Mouse (Mus musculus) T-helper 17 cell (primary cell): ENCODE results near the gene Arid5b.

ENCODE experiments used
- in situ Hi-C, 2 experiments: fragments of 300-600 bp; cut with MboI, MseI; formaldehyde crosslinking; loops; 1 replicate in 1 of 2; 2 replicates in 1 of 2; pipeline ENCODE4 v1.15.1; 2025; ENCODE audit warnings: high pct_unique_total_duplicates in 2 of 2

Arid5b gene

DNA sequence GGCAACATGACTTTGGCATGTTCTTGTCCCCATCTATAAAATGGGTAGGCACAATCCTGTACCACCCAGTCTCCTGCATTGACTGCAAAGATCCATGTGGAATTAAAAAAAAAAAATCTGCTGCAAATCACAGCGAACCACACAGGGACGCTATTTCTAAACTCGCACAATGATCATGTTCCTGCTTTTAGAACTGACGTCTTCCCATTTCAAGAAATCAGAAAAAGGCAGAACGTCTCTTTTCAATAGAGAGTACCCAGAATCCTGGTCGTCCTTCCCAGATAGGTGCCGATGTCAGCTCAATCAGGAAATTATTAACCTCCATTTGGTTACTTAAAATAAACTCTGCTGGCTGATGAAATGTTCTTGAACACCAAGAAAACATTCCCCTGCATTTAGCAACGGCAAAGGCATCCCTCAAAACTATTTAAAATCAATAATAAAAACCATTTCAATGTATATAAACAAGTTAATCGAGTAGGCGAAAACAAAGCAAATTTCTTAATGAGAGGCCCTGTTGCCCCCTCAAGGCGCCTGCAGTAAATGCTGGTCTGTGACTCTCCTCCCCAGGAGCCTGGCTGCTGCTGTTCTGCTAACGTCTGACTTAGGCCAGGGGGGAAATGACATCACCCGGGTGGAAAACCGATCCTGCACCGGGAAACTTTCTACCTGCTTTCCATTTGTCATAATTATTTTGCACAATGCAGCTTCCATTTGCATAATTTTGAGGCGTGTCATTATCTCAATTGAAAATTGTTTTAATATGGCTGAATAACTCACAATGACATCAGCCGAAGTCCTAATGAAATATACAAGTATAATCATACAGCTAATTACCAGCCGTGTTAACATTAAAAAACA is 3.4 kb downstream of the Arid5b start:
- in situ Hi-C loops: loop anchor here in 1 of 2 experiments (5.0 to 10.0 kb wide), 2 partner anchors 43 to 630 kb away; no protein-coding TSS in a partner anchor

DNA sequence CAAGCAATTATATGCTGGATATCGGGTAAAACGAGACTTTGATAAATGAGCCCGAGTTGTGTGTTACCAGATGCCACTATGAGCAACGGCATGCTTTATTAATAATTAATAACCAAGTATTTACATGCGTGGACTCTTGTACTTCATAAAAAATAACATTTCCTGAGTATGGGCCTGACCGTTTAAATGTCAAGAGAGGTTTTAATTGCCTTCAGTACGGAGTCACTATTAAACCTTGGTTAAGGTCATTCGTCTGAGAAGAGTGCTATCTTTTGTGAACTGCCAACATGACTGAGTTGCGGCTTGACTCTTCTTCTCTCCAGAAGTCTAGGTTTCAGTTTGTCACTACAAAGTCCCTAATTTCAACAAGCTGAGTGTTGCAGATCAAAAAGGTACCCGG is 8.8 kb downstream of the Arid5b start:
- in situ Hi-C loops: loop anchor here in 1 of 2 experiments (10.0 kb wide), 1 partner anchor 625 kb away; no protein-coding TSS in a partner anchor

DNA sequence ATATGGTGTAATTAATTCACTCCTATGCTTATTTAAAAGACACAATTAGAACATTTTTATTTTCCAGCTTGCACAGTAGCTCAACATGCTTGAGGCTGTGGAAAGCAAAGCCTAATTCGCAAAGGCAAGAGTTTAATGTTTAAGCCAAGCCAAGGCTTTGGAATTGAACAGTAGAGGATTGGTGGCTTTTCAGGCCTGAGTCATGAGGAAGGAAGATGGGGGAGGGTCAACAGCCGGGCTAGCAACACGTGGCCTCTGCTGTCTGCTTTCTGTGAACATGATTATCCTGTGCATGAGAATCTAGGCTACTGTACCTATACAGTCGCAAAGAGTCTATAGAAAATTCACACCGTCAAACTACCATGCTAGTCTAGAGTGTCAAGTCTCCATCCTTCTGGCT is 9.9 kb downstream of the Arid5b start:
- in situ Hi-C loops: no loop called here

GRCm38 (mm10) chr10:68263969-68264688 is 14.4 kb downstream of the Arid5b start:
- in situ Hi-C loops: no loop called here

- in situ Hi-C loops: no loop called here
Observed at GRCm38 (mm10) chr10:68263296-68263968, 15.1 kb downstream of the Arid5b start.

GRCm38 (mm10) chr10:68259601-68260000 is 18.9 kb downstream of the Arid5b start:
- in situ Hi-C loops: no loop called here

DNA sequence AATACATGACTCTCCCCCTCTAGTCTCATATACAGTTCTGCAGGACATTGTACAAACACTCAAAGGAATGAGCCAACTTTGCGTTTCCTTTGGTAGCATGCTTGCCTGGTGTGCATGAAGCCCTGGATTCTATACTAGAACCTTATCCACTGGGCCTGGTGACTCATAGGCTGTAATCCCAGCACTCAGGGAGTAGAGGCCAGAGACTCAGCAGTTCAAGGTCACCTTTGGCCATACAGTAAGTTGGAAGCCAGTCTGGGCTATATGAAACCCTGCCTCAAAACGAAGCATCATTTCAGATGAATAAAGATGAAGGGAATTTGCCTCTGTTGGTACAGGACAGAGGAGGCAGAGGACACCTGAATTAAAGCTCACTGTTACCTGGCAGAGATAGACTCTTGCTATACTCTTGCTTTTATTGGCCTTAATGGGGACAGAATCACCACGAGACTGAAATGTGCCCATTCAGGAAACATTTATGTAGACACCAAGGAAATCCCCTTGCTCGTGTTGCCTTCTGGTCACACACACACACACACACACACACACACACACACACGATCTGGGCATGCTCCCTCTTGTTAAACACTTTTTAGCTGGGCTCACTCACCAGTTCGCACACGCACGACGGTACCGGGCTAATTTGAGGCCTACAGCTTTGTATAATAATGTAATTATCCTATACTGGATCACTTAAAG is 21.0 kb downstream of the Arid5b start:
- in situ Hi-C loops: no loop called here

DNA sequence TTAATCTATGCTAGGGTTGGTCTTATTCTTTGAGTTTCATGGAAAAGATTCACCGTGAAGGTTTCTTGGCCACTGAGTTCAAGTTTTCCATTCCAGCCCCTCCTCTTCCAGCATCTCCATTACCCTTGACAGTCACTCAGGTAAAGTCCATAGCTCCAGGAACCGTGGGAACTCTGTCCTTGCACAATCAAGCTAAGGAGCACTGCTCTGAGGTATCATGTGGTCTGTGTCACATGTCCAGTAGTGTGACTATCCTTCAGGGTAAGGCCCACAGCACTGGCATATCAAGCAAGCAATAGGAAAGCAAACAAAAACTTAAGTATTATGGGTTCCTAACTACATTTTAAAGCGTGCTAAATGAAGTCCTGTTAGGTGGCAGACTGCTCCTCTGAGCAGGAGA is 22.4 kb downstream of the Arid5b start:
- in situ Hi-C loops: no loop called here

DNA sequence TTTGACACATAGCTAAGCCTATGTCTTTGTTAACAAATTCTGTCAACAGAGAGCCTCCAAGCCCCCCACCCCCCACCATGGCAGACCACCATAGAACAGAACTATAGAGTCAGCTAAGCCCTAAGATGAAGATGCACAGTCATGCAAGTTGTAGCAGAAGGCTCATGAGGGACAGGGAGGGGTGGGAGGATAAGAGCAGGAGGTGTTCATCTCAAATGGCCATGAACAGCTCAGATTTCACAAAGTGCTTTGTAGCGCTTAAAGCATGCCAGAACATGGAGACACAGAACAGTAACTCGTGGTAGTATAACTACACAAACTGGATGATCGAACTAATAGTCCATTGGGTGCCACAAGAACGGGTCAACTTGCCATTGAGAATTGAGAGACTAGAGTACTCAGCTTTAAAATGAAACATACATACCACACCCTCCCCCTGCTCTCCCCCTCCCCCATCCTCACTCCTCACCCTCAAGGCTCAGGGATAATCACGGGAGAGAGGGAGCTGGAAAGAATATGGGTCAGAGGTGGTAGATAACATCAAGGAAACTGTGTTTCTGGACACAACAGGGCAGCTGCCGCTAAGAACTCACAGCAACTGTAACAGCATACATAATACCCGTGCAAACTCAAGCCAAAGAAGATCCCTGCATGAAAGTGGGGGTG is 25.0 kb downstream of the Arid5b start:
- in situ Hi-C loops: loop anchor here in 1 of 2 experiments (5.0 kb wide), 1 partner anchor 539 kb away; no protein-coding TSS in a partner anchor

DNA sequence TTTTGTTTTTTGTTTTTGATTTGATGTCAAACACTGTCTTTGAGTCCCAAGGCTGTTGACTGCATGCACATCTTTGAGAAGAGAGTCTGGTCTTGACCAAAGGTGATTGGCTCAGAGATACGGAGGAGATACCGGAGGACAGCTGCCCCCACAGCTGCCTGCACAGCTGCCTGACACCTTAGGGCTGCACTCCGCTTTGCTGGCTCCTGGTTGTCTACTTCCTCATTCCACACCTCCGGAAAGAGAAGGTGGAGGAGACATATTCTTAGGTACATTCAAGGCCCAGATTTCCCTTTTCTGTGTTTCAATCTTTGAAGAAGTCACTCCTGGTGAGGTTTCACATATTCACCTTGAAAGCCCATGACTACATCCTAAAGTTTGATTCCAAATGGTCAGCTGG is 25.9 kb downstream of the Arid5b start:
- in situ Hi-C loops: loop anchor here in 1 of 2 experiments (5.0 kb wide), 1 partner anchor 540 kb away; no protein-coding TSS in a partner anchor

DNA sequence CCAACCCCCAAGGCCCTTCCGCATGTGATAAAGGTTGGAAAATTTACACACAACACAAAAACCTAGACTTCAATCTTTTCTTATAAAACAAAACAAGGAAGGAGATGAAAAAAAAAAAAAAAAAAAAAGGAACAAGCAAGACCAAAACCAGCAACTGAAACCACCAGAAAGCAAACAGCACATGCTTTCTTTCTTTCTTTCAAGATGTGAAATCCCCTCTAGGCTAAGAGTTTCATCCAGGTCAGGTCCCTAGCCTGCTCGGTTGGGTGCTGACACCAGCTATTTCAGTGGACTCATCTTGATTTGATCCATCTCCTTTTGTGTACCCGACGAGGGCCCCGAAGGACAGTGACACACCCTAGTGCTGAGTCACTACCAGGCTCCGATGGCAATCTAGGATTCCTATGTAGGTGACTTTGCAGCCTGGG is 29.2 kb downstream of the Arid5b start:
- in situ Hi-C loops: no loop called here

- in situ Hi-C loops: no loop called here
Observed at GRCm38 (mm10) chr10:68248281-68249015, 30.1 kb downstream of the Arid5b start.

GRCm38 (mm10) chr10:68247490-68248280 is 30.9 kb downstream of the Arid5b start:
- in situ Hi-C loops: no loop called here

DNA sequence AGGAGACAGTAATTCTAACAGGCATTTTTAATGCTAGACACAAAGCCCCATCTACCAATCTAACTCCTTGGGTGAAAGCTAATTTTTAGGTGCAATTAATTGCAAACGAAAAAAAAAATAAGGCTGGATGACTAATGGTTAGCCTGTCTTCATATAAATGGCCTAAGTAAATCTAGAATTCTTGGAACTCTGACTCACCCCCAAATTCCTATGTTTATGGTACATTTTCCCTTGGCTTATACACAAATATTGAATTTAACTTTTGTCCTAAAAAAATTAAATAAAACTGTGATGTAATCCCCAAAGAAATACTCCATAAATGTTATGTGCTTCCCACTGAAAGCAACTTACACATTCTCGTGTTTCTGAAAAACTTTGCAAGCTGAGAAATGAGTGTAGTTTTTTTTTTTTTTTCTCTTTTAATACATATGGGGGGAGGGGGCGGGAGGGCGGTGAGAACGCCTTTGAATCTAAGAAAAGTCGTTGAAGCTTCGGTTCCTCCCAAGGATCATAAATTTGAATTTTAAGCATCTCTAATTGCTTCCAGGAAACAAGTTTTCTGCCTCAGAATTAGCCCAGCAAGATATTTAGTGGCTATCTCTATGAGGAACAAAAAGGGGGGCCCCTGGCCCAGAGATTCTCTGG is 31.8 kb downstream of the Arid5b start:
- in situ Hi-C loops: no loop called here

- in situ Hi-C loops: no loop called here
Observed at GRCm38 (mm10) chr10:68240804-68241485, 37.6 kb downstream of the Arid5b start.

DNA sequence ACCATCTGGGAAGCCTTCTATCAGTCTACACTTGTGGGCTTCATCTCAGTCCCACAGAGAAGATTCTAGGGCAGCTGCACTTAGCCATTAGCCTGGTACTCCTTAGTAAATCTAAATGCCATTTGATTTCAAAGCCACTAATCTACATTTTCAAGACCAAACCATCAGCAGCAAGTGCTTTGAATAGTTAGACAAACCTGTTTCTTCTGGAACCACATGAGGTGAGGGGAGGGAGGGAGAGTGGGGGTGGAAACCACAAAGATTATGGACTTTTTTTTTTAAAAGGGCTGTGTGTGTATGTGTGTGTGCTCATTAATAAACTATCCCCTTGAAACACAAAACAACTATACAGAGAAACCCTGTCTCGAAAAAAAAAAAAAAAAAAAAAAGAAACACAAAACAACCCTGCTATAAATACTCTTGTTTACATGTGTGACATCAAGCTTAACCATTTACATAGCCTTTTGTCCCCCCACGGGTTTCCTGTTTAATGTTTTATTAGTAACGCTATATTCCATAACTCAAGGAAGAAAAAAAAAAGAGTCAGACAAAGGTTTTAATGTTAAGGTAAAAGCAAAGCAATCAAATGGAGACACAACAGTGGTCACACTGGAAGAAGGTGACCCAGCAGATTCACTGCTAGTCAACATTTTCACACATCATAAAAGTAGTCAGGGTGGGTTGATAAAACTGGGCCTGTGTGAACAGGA is 38.3 kb downstream of the Arid5b start:
- in situ Hi-C loops: no loop called here

- in situ Hi-C loops: loop anchor here in 1 of 2 experiments (10.0 kb wide), 1 partner anchor 205 kb away; no protein-coding TSS in a partner anchor
Observed at GRCm38 (mm10) chr10:68239426-68240070, 39.0 kb downstream of the Arid5b start.
